Mouse (Mus musculus): ENCODE measurements around the gene Baat. TPM values are rescaled to one million over a fixed set of nuclear protein-coding genes. Genes with fewer than 3 reads are reported as not detected.

Baat gene
- total and polyA plus RNA-seq, 3 experiments, result 0.29 TPM; not detected in 2

DNA sequence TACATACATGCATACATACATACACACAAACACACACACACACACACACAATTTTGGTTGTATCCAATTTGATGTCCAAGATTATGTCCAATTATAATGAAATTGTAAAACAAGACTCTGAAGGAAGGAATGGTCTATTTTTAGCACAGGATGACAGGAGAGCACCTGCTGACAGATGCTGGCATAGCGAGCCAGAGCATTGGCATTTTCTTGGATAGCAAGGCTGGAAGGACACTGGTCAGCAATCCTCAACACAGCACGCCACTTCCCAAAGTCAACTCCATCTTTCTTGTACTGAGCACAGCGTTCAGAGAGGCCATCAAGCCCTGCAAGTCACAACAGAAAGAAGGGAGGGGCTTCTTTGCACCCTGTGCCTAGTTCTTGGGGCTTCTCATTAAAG is 34.6 kb upstream of the Baat start:
- H3K9ac ChIP-seq (ENCODE audit: low read depth, low read length), result no peak overlapping the region
- H3K27me3 ChIP-seq (ENCODE audit: control insufficient read depth, insufficient read depth, low read length), result no peaks in the 10 kb centered on the region
- H3K4me3 ChIP-seq, result no peak overlapping the region
- intact Hi-C loops (cut with DNase I), result no loop called here
- no peaks in the 10 kb centered on the region for H3K79me2 ChIP-seq (replicated peaks; ENCODE audit: control insufficient read depth, insufficient read depth, low read length)
- 63% methylated on average over 3 of the region's 3 CpGs for WGBS
- no peak for DNase-seq
- H3K27ac ChIP-seq, result no peak overlapping the region
- TF ChIP-seq CTCF (IDR thresholded peaks at IDR 0.05) (no peak), POLR2A (IDR thresholded peaks at IDR 0.05; ENCODE audit: insufficient read depth, low read depth, low read length) (no peak), EP300 (IDR thresholded peaks at IDR 0.05; ENCODE audit: insufficient read depth, low read depth, low read length) (no peak)
- H3K36me3 ChIP-seq (ENCODE audit: control insufficient read depth, insufficient read depth, low read length), result peaks cover 2% of the 10 kb centered on the region; the same call in 1 of the 2 replicates
- H3K4me1 ChIP-seq (ENCODE audit: control insufficient read depth, insufficient read depth, low read length), result no peaks in the 10 kb centered on the region

GRCm38 (mm10) chr4:49539665-49540064 is 33.3 kb upstream of the Baat start:
- no peaks in the 10 kb centered on the region for H3K79me2 ChIP-seq (replicated peaks; ENCODE audit: control insufficient read depth, insufficient read depth, low read length)
- no peaks in the 10 kb centered on the region for H3K27me3 ChIP-seq (ENCODE audit: control insufficient read depth, insufficient read depth, low read length)
- no peak overlapping the region for H3K27ac ChIP-seq
- intact Hi-C loops (cut with DNase I), result no loop called here
- no peak overlapping the region for H3K9ac ChIP-seq (ENCODE audit: low read depth, low read length)
- H3K4me1 ChIP-seq (ENCODE audit: control insufficient read depth, insufficient read depth, low read length), result no peaks in the 10 kb centered on the region
- TF ChIP-seq EP300 (IDR thresholded peaks at IDR 0.05; ENCODE audit: insufficient read depth, low read depth, low read length) (no peak), CTCF (IDR thresholded peaks at IDR 0.05) (no peak), POLR2A (IDR thresholded peaks at IDR 0.05; ENCODE audit: insufficient read depth, low read depth, low read length) (no peak)
- no peak overlapping the region for H3K4me3 ChIP-seq
- 23% methylated on average over 6 of the region's 6 CpGs for WGBS
- H3K36me3 ChIP-seq (ENCODE audit: control insufficient read depth, insufficient read depth, low read length), result peaks cover 2% of the 10 kb centered on the region; the same call in 1 of the 2 replicates
- DNase-seq, result no peak

- no peak overlapping the region for H3K27ac ChIP-seq
- intact Hi-C loops (cut with DNase I), result no loop called here
- H3K4me3 ChIP-seq, result no peak overlapping the region
- peaks cover 2% of the 10 kb centered on the region; the same call in 1 of the 2 replicates for H3K36me3 ChIP-seq (ENCODE audit: control insufficient read depth, insufficient read depth, low read length)
- H3K79me2 ChIP-seq (replicated peaks; ENCODE audit: control insufficient read depth, insufficient read depth, low read length), result no peaks in the 10 kb centered on the region
- TF ChIP-seq CTCF (IDR thresholded peaks at IDR 0.05), result no peak
- TF ChIP-seq POLR2A (IDR thresholded peaks at IDR 0.05; ENCODE audit: insufficient read depth, low read depth, low read length), result no peak
- no peak for TF ChIP-seq EP300 (IDR thresholded peaks at IDR 0.05; ENCODE audit: insufficient read depth, low read depth, low read length)
- H3K27me3 ChIP-seq (ENCODE audit: control insufficient read depth, insufficient read depth, low read length), result no peaks in the 10 kb centered on the region
- H3K4me1 ChIP-seq (ENCODE audit: control insufficient read depth, insufficient read depth, low read length), result no peaks in the 10 kb centered on the region
- 60% methylated on average over 4 of the region's 4 CpGs for WGBS
- no peak overlapping the region for H3K9ac ChIP-seq (ENCODE audit: low read depth, low read length)
- DNase-seq, result peak in 1 of 2 experiments; percentile 16
Observed at GRCm38 (mm10) chr4:49536671-49537070, 30.3 kb upstream of the Baat start.

DNA sequence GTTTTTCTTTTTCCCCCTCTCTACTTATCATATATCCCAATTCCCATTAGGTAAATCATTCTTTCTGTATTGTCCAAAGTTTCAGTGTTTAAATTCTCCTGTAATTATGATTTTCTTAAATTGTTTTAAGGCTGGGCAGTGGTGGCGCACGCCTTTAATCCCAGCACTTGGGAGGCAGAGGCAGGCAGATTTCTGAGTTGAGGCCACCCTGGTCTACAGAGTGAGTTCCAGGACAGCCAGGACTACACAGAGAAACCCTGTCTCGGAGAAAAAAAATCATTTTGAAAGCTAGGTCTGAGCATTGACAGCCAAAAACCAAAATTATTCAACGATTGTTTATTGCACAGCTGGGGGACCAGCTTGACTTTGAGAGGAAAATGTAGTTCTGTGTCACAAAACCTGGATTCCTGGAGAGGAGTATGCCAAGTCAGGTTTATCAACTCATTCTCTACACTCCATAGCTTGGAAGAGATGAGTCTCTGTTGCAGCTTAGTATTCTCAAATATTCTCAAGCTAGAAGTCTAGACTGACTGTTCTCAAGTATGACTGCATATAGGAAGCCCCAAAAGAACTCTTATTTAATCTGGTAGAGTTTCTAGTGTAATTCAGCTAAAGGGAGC is 29.4 kb upstream of the Baat start:
- intact Hi-C loops (cut with DNase I), result no loop called here

GRCm38 (mm10) chr4:49535036-49535435 is 28.7 kb upstream of the Baat start:
- DNase-seq, result no peak
- intact Hi-C loops (cut with DNase I), result no loop called here

More for the DNA sequence above, 29.4 kb upstream of the Baat start:
- Histone ChIP-seq H3K79me2 (replicated peaks; ENCODE audit: control insufficient read depth, insufficient read depth, low read length) (no peaks in the 10 kb centered on the region), H3K27me3 (ENCODE audit: control insufficient read depth, insufficient read depth, low read length) (no peaks in the 10 kb centered on the region), H3K4me3 (no peak overlapping the region), H3K36me3 (ENCODE audit: control insufficient read depth, insufficient read depth, low read length) (peaks cover 2% of the 10 kb centered on the region; the same call in 1 of the 2 replicates), H3K4me1 (ENCODE audit: control insufficient read depth, insufficient read depth, low read length) (no peaks in the 10 kb centered on the region), H3K27ac (no peak overlapping the region), H3K9ac (ENCODE audit: low read depth, low read length) (no peak overlapping the region)
- no peak for TF ChIP-seq POLR2A (IDR thresholded peaks at IDR 0.05; ENCODE audit: insufficient read depth, low read depth, low read length)
- TF ChIP-seq CTCF (IDR thresholded peaks at IDR 0.05), result no peak
- no peak for TF ChIP-seq EP300 (IDR thresholded peaks at IDR 0.05; ENCODE audit: insufficient read depth, low read depth, low read length)
- WGBS, result 94% methylated on average over 4 of the region's 4 CpGs
- no peak for DNase-seq

GRCm38 (mm10) chr4:49522576-49522975 is 16.2 kb upstream of the Baat start:
- Histone ChIP-seq H3K4me3 (no peak overlapping the region), H3K4me1 (ENCODE audit: control insufficient read depth, insufficient read depth, low read length) (peaks cover 3% of the 10 kb centered on the region), H3K79me2 (replicated peaks; ENCODE audit: control insufficient read depth, insufficient read depth, low read length) (no peaks in the 10 kb centered on the region), H3K36me3 (ENCODE audit: control insufficient read depth, insufficient read depth, low read length) (peaks cover 7% of the 10 kb centered on the region), H3K27ac (no peak overlapping the region), H3K9ac (ENCODE audit: low read depth, low read length) (no peak overlapping the region), H3K27me3 (ENCODE audit: control insufficient read depth, insufficient read depth, low read length) (no peaks in the 10 kb centered on the region)
- WGBS, result 35% methylated on average over 9 of the region's 9 CpGs
- no peak for TF ChIP-seq CTCF (IDR thresholded peaks at IDR 0.05)
- no peak for TF ChIP-seq POLR2A (IDR thresholded peaks at IDR 0.05; ENCODE audit: insufficient read depth, low read depth, low read length)
- TF ChIP-seq EP300 (IDR thresholded peaks at IDR 0.05; ENCODE audit: insufficient read depth, low read depth, low read length), result no peak
- intact Hi-C loops (cut with DNase I), result loop anchor here (10.0 kb wide), 1 partner anchor 1248 kb away; the partner anchor contains the start of genes Erp44 and Invs
- DNase-seq, result peak; percentile 24 to 32

More at GRCm38 (mm10) chr4:49535036-49535435, 28.7 kb upstream of the Baat start:
- no peak overlapping the region for H3K4me3 ChIP-seq
- WGBS, result 90% methylated on average over 3 of the region's 3 CpGs
- no peaks in the 10 kb centered on the region for H3K79me2 ChIP-seq (replicated peaks; ENCODE audit: control insufficient read depth, insufficient read depth, low read length)
- no peaks in the 10 kb centered on the region for H3K4me1 ChIP-seq (ENCODE audit: control insufficient read depth, insufficient read depth, low read length)
- H3K27ac ChIP-seq, result no peak overlapping the region
- no peak overlapping the region for H3K9ac ChIP-seq (ENCODE audit: low read depth, low read length)
- no peaks in the 10 kb centered on the region for H3K27me3 ChIP-seq (ENCODE audit: control insufficient read depth, insufficient read depth, low read length)
- TF ChIP-seq EP300 (IDR thresholded peaks at IDR 0.05; ENCODE audit: insufficient read depth, low read depth, low read length) (no peak), POLR2A (IDR thresholded peaks at IDR 0.05; ENCODE audit: insufficient read depth, low read depth, low read length) (no peak), CTCF (IDR thresholded peaks at IDR 0.05) (no peak)
- H3K36me3 ChIP-seq (ENCODE audit: control insufficient read depth, insufficient read depth, low read length), result peaks cover 2% of the 10 kb centered on the region; the same call in 1 of the 2 replicates
